Mouse (Mus musculus): Measurements from ENCODE around the gene Abhd14b.
A peak's percentile ranks its signal among the peaks of the same experiment; 100 is the strongest.
"Not testable (repeated sequence)": the region's sequence is repeated elsewhere in the genome, so short reads cannot be mapped to it uniquely, and the experiment has no call there.

The Abhd14b gene

DNA sequence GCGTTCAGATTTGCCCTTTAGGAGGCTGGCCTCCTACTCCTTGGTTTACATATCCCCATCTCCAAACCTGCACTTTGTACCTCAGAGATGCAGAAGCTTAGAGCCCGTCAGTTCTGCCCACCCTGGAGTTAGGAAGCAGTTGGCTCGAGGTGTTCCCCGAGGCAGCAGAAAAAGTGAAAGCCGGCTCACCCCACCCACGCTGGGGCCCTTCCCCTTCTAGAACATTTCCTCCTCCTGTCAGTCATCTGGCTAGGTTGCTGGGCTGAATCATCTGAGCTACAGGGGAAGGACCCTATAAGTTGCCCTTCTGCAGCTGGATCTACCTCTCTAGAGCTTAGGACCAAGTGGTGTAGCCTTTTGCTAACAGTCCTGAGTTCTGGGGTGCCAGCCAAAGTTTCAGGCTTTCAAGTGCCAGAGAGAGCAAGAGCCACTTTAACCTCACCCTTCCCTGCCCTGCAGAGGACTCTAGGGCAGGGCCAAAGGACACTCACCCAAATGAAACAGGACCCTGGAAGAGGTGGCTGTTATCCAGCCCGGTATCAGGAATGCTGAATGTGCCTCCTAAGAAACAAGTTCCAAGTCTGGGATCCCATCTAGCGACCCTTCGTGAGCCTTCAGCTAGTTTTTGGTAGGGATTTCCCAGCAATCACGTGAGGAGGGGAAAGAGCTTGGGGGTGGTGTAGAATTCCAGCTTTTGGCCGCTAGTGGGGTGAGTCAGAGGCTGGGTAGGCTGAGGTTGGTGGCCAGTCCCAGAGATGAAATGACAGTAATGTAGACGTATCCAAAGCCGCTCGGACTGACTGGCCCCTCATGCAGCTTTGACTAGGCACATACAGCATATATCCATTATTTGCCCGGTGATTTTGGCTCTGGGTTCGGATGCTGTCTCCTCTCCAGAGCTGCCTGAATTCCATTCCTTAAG, 29.0 kb downstream of the Abhd14b start:
- DNase-seq (ENCODE audit: low read depth, low spot score): no peak

DNA sequence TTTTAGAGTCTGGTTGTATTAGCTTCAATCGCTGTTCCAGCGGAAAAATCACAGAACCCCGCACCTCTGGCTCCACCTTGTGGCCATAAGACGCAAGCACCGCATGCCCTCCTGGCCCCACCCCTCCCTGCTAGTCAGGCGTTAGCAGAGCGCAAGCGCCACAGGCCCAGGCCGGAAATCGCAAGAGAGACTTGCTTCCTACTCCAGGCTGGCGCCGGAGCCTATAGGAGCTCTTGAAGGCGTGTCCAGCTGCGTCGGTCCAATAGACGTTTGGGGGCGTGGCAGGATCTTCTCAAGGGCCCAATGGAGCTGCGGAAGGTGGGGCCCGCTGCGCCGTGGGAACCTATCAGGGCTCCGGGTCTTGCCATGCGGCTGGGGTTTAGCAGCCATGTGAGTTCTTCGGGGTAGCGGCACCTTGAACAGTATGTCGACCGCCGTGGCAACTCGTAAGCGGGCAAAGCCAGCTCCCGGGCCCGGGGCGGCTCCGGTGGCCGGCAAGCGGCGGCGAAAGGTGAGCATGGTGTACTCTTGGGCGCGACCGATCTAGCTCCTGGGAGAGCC, 29.7 kb downstream of the Abhd14b start, which contains the start of gene Parp3:
TSS of gene Parp3 (minus strand) at position 26 of the 561 bp plus-strand sequence.
- DNase-seq (ENCODE audit: low read depth, low spot score): peak; percentile 99

- DNase-seq (ENCODE audit: low read depth, low spot score): no peak
These were observed 30.4 kb downstream of the Abhd14b start for GRCm38 (mm10) chr9:106477649-106478048.

DNA sequence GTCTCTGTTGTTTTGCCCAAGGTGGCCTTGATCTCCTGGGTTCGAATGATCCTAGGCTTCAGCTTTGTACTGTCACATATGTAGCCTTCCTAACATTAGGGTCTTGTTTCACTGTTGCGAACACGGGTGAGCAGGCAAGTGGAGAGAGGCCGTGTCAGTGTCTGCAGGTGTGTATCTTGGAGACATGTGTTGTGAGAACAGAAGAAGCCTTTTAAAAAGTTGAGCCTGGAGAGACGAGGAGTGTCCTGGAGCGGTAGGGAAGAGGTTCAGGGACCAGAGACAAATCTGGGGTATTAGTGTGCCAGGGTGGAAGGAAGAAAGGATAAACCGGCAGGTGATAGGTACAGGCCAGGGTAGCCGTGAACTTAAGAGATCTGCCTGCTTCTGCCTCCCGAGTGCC, 30.8 kb downstream of the Abhd14b start:
- no peak for DNase-seq (ENCODE audit: low read depth, low spot score)

GRCm38 (mm10) chr9:106480541-106480940, 33.3 kb downstream of the Abhd14b start:
- DNase-seq (ENCODE audit: low read depth, low spot score): no peak

- no peak for DNase-seq (ENCODE audit: low read depth, low spot score)
These were observed 33.8 kb downstream of the Abhd14b start for GRCm38 (mm10) chr9:106481075-106481474.

GRCm38 (mm10) chr9:106481676-106482075, 34.4 kb downstream of the Abhd14b start:
- DNase-seq (ENCODE audit: low read depth, low spot score): no peak

GRCm38 (mm10) chr9:106482578-106483115, 35.4 kb downstream of the Abhd14b start:
- no peak for DNase-seq (ENCODE audit: low read depth, low spot score)

- DNase-seq (ENCODE audit: low read depth, low spot score): no peak
These were observed 35.9 kb downstream of the Abhd14b start for GRCm38 (mm10) chr9:106483136-106483535.

- DNase-seq (ENCODE audit: low read depth, low spot score): no peak
These were observed 36.3 kb downstream of the Abhd14b start for GRCm38 (mm10) chr9:106483606-106484005.

- no peak for DNase-seq (ENCODE audit: low read depth, low spot score)
These were observed 37.8 kb downstream of the Abhd14b start for GRCm38 (mm10) chr9:106485076-106485475.

- not testable (repeated sequence) for DNase-seq (ENCODE audit: low read depth, low spot score)
These were observed 40.3 kb downstream of the Abhd14b start for GRCm38 (mm10) chr9:106487602-106488001.

DNA sequence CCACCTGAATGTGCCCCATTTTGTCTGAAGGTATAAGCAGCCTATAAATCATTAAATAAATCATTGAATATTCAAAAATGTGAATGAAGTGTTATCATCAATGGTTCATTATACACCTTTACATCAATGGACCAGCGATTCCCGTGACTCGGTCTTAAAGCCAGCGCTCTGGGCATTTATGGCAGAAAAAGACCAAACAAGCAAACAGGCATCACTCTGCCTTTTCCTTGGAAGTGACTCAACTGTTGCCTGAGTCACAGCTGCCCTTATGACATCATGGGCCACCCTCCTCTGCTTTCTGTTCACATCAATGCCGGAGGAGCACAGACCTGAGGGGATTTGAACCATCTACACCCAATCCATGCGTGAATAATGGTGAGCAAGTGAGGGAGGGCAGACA, 52.4 kb downstream of the Abhd14b start, which contains the start of gene Iqcf1:
TSS of gene Iqcf1 (plus strand) at position 301 of the 400 bp plus-strand sequence.
- DNase-seq (ENCODE audit: low read depth, low spot score): no peak

DNA sequence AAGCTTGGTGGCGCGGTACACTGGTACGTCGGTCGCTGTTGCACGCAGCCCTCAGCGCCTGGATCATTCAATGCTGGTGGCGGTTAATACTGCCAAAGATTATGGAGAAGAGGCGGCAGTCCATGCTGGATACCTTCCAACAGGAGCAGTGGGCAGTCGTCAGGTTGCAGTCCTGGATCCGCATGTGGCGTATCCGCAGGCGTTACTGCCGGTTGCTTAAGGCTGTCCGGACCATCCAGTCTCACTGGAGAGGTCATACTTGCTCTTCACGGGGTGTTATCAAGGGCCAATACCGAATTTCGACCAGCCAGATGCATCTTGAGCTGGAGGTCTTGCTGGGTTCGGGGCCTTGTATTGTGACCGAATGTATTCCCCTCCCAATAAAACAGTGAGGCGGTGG, 54.6 kb downstream of the Abhd14b start:
- DNase-seq (ENCODE audit: low read depth, low spot score): no peak

All from embryo, embryonic 11.5 days (tissue).